Mouse (Mus musculus) bone marrow macrophage, adult 2 months (primary cell): Measurements from ENCODE around the gene B3gntl1. TPM values are rescaled to one million over a fixed set of nuclear protein-coding genes. Genes with fewer than 3 reads are reported as not detected.

Experiments
- H3K27ac ChIP-seq: 2 replicates; pipeline ENCODE4 v1.5.1; 2012; ENCODE audit warnings: low read depth, low read length; ENCODE audit not compliant: insufficient read depth
- H3K4me1 ChIP-seq: 2 replicates; pipeline ENCODE4 v1.6.1; 2012; ENCODE audit warnings: low read length; ENCODE audit not compliant: control insufficient read depth, insufficient read depth
- H3K4me3 ChIP-seq: 2 replicates; pipeline ENCODE4 v1.5.1; 2012; ENCODE audit warnings: mild to moderate bottlenecking, low read length, moderate library complexity; ENCODE audit not compliant: insufficient read depth
- CTCF ChIP-seq: IDR thresholded peaks from 2 replicates; pipeline ENCODE4 v1.5.1; 2012; ENCODE audit warnings: low read depth, mild to moderate bottlenecking, low read length, moderate library complexity
- POLR2A ChIP-seq: IDR thresholded peaks from 2 replicates; pipeline ENCODE4 v1.6.1; 2012; ENCODE audit warnings: mild to moderate bottlenecking, low read depth, low read length, borderline replicate concordance
- polyA plus RNA-seq: library from polyadenylated mRNA; stranded (reverse); fragments of >200 nt; gene quantifications from 2 replicates; pipeline ENCODE4 v1.2.4, GENCODE M21; 2012; ENCODE audit not compliant: missing spikeins, insufficient read depth, insufficient read length

The B3gntl1 gene
- polyA plus RNA-seq, 1 experiment: 5.5 TPM

DNA sequence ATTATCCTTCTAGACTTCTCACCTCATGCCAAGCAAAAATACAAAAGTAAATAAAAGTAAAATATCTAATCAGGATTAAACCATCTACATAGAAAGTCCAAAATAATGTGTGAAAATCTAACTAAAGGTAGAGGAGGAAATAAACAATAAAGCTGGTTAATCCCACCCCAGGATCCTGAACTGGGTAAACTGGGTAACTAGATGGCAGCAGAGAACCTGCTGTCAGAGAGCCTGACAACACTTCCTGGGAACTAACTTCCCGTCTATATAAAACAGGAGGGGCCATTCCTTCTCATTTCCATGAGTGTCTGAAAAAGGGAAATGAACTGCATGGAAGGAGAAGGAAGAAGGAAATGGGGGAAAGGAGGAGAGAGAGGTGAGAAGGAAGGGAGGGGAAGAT is 14.8 kb downstream of the B3gntl1 start:
- Histone ChIP-seq H3K4me3 (no peak overlapping the region), H3K27ac (no peak overlapping the region), H3K4me1 (peaks cover 25% of the 10 kb centered on the region)
- TF ChIP-seq CTCF (no peak), POLR2A (no peak)

DNA sequence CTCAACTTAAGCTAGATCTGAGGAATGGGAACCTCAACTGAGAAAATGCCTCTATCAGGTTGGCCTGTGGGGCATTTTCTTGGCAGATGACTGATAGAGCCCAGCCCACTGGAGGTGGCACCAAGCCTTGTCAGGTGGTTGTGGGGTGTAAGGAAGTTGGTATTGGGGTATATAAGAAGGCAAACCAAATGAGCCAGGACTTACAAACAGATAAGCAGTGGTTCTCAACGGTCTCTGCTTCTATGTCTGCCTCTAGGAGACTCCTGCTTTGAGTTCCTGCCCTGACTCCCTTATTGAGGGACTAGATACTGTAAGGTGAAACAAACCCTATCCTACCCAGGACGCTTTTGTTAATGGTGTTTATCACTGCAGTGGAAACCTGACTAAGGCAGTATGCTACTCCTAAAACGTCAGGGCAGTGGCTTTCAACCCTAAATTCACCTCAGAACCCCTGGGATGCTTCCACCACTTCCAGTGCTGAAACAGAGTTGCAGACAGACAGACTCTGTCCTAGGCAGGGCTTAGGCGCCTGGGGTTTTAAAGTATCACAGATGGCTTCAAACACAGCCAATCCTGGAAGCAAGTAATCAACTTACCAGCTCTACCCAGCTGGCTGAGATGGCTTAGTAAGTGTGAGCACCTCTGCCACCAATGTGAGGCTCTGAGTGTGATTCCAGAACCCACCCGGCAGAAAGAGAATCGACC is 17.0 kb downstream of the B3gntl1 start:
- TF ChIP-seq CTCF (no peak), POLR2A (no peak)
- H3K4me1 ChIP-seq: peaks cover 36% of the 10 kb centered on the region
- H3K4me3 ChIP-seq: no peak overlapping the region
- H3K27ac ChIP-seq: no peak overlapping the region

- H3K4me3 ChIP-seq: no peak overlapping the region
- no peak overlapping the region for H3K27ac ChIP-seq
Observed at GRCm38 (mm10) chr11:121655166-121655806, 17.7 kb downstream of the B3gntl1 start.

DNA sequence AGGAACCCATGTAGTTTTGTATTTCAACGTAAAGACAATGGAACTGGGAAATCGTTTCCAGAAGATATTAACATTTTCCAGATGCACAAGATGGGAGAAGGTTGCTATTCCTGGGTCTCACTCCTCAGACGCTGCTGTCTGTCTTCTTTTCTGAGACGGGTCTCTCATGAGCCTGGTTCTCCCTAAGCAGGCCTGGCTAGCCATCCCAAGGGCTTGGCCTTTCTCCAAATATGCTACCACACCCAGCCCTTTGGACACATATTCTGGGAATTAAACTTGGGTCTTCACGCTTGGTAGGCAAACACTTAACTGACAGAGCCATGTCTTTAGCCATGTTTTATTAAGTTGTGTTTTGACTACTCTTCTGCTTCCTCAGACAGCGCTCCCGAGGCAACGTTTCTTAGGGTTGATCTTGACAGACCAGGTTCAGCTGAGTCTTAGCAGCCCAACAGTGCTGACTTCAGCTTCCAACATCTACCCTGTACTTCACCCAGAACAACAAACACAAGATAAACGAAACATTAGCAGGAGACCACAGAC is 18.5 kb downstream of the B3gntl1 start:
- TF ChIP-seq CTCF: no peak
- no peak for TF ChIP-seq POLR2A
- Histone ChIP-seq H3K4me3 (no peak overlapping the region), H3K4me1 (peaks cover 35% of the 10 kb centered on the region), H3K27ac (no peak overlapping the region)

More at GRCm38 (mm10) chr11:121655166-121655806, 17.7 kb downstream of the B3gntl1 start:
- H3K4me1 ChIP-seq: peaks cover 36% of the 10 kb centered on the region
- TF ChIP-seq CTCF (no peak), POLR2A (no peak)

GRCm38 (mm10) chr11:121653631-121654030 is 19.3 kb downstream of the B3gntl1 start:
- peaks cover 28% of the 10 kb centered on the region for H3K4me1 ChIP-seq
- H3K27ac ChIP-seq: no peak overlapping the region
- TF ChIP-seq CTCF: no peak
- TF ChIP-seq POLR2A: no peak
- H3K4me3 ChIP-seq: no peak overlapping the region

DNA sequence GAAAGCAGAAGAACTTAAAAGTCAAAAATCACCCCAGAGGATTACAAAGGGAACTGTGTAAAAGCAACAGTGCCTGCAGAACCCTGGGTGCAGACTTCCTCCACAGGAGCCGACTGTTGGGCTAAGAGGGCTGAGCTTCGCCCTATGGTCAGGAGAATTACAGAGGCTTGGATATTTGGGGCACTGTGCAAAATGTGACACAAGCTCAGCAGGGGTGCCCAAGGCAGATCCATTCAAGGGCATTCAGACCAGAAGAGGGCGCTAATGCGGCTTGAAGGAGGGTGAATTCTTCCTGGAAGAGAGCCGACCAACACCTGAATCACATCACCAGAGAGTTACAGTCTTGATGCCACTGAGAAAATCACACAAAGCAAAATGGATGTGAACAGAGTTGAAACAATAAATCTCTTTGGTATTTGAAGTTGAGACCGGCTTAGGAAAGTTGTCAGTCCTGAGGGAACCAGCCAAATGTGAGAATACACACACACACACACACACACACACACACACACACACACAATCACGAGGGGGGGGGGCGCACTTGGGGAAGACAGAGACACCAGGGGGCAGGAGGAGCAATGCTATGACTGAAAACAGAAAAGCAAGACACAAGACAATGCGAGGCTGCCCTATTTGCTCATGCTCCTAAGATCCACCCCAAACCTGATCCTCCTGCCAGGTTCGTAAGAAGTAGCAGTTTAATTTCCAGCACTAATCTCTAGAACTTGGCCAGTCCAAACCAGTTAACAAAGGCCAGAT is 20.2 kb downstream of the B3gntl1 start:
- TF ChIP-seq CTCF (peak; percentile 54; the same call in 1 of the 2 replicates), POLR2A (no peak)
- Histone ChIP-seq H3K4me1 (peaks cover 24% of the 10 kb centered on the region), H3K27ac (no peak overlapping the region), H3K4me3 (no peak overlapping the region)

DNA sequence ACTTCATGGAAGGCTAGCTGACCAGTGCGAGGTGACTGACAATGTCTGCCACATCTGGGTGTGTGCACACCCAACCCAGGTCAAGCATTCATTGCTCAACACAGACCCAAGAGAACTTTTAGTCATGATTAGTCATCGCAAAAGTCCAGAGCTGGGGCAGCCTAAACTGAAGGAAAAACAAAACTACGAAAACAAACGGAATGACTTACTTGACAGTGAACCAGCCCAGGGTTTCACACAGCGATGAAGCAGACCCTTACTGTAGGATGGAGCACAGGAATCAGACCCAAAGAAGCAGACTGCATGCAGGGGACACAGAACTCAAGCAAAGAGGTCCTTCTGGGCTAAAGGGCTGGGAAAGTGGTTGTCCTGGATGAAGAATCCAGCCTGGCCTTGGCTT is 21.0 kb downstream of the B3gntl1 start:
- H3K4me1 ChIP-seq: peaks cover 22% of the 10 kb centered on the region
- no peak overlapping the region for H3K4me3 ChIP-seq
- 0 out of 2 replicates have a peak overlapping the region, but pooled peaks have one; percentile 4 for H3K27ac ChIP-seq
- TF ChIP-seq CTCF (no peak), POLR2A (no peak)

- Histone ChIP-seq H3K4me3 (no peak overlapping the region), H3K27ac (no peak overlapping the region), H3K4me1 (peaks cover 22% of the 10 kb centered on the region)
- TF ChIP-seq CTCF (no peak), POLR2A (no peak)
Observed at GRCm38 (mm10) chr11:121651556-121651955, 21.4 kb downstream of the B3gntl1 start.

GRCm38 (mm10) chr11:121650668-121651067 is 22.3 kb downstream of the B3gntl1 start:
- Histone ChIP-seq H3K27ac (no peak overlapping the region), H3K4me3 (no peak overlapping the region), H3K4me1 (peaks cover 20% of the 10 kb centered on the region)
- TF ChIP-seq POLR2A: no peak
- no peak for TF ChIP-seq CTCF
